Comparison of ENCODE assay signal across 22 mouse cellular contexts in genomic region chr9:14569175-14569975, GRCm38 (mm10).
DNase-seq lines count a peak whose midpoint lies in the region; TF ChIP-seq lines count a peak whose summit lies in the region.
"Had no signal": no experiment of that assay in that cellular context is flagged by ENCODE, and none has a peak within 500 bp of the region (broad histone marks: within the 10 kb centered on the region; RNA-seq: fewer than 3 reads in every experiment).

No protein-coding gene starts in this region.

- H3K4me2 ChIP-seq in myocyte (ENCODE audit: low read depth) = peak overlapping the region; percentile 51
- H3K4me2 ChIP-seq: embryonic facial prominence, embryonic 12.5 days; forebrain, embryonic 13.5 days; forebrain, embryonic 15.5 days had no signal

- peak in 1 of 2 experiments; percentile 58; a peak in 1 of 4 replicates for TF ChIP-seq POLR2A in MEL (IDR thresholded peaks at IDR 0.05; ENCODE audit: control insufficient read depth in 1 of 2, insufficient read depth in 1 of 2, low read depth in 1 of 2, low read length in 2 of 2, poor library complexity in 1 of 2)
- no peak for TF ChIP-seq POLR2A in myocyte (IDR thresholded peaks at IDR 0.05; ENCODE audit: insufficient read length, low read depth)

- H3K27ac ChIP-seq in MEL (ENCODE audit: control insufficient read depth, low read depth, low read length) = peak overlapping the region; percentile 95
- H3K27ac ChIP-seq in embryonic facial prominence, embryonic 10.5 days (replicated peaks) = no peak overlapping the region
- H3K27ac ChIP-seq: embryonic facial prominence, embryonic 12.5 days; forebrain, embryonic 13.5 days; forebrain, embryonic 15.5 days had no signal

- no peak for TF ChIP-seq RAD21 in MEL (IDR thresholded peaks at IDR 0.05; ENCODE audit: low read depth, low read length)

- peaks cover 0 to 32% of the 10 kb centered on the region in 2 experiments; a peak in 2 of 4 replicates for H3K36me3 ChIP-seq in MEL (ENCODE audit: control insufficient read depth in 1 of 2, insufficient read depth in 2 of 2, low read length in 2 of 2)
- peaks cover 39% of the 10 kb centered on the region for H3K36me3 ChIP-seq in myocyte (ENCODE audit: control insufficient read depth, insufficient read depth)
- H3K36me3 ChIP-seq in embryonic facial prominence, embryonic 10.5 days (replicated peaks) = peaks cover 97% of the 10 kb centered on the region
- H3K36me3 ChIP-seq: G1E had no signal

- peak overlapping the region; percentile 30 for H3K9ac ChIP-seq in MEL (ENCODE audit: control insufficient read depth, low read depth, low read length, poor library complexity, severe bottlenecking)
- H3K9ac ChIP-seq: embryonic facial prominence, embryonic 12.5 days; forebrain, embryonic 13.5 days; forebrain, embryonic 15.5 days; forebrain, postnatal 0 days had no signal

- peaks cover 24 to 27% of the 10 kb centered on the region in 2 experiments for H3K4me1 ChIP-seq in MEL (ENCODE audit: control insufficient read depth in 1 of 2, insufficient read depth in 2 of 2, low read length in 2 of 2)
- no peaks in the 10 kb centered on the region for H3K4me1 ChIP-seq in embryonic facial prominence, embryonic 10.5 days
- H3K4me1 ChIP-seq: embryonic facial prominence, embryonic 12.5 days; forebrain, embryonic 13.5 days; forebrain, embryonic 15.5 days had no signal

- H3K79me2 ChIP-seq in MEL (ENCODE audit: control insufficient read depth, insufficient read depth, low read length, poor library complexity) = no peaks in the 10 kb centered on the region
- H3K79me2 ChIP-seq in myocyte (ENCODE audit: control insufficient read depth, insufficient read depth) = no peaks in the 10 kb centered on the region

- no peak overlapping the region; a peak in 1 of 4 replicates for H3K4me3 ChIP-seq in MEL (ENCODE audit: control insufficient read depth in 1 of 2, insufficient read depth in 1 of 2, low read depth in 2 of 2, low read length in 2 of 2)
- no peak overlapping the region for H3K4me3 ChIP-seq in myocyte
- H3K4me3 ChIP-seq in embryonic facial prominence, embryonic 10.5 days = no peak overlapping the region
- H3K4me3 ChIP-seq: embryonic facial prominence, embryonic 12.5 days; forebrain, embryonic 13.5 days; forebrain, embryonic 15.5 days had no signal

- no peaks in the 10 kb centered on the region for H3K9me3 ChIP-seq in MEL (replicated peaks; ENCODE audit: insufficient read depth, low read length)
- no peaks in the 10 kb centered on the region for H3K9me3 ChIP-seq in embryonic facial prominence, embryonic 10.5 days
- H3K9me3 ChIP-seq: embryonic facial prominence, embryonic 12.5 days; forebrain, embryonic 13.5 days; forebrain, embryonic 15.5 days; G1E had no signal

- TF ChIP-seq CTCF in MEL (IDR thresholded peaks at IDR 0.05 in 2 of 3, conservative IDR thresholded peaks at IDR 0.05 in 1 of 3; ENCODE audit: control insufficient read depth in 1 of 3, insufficient read depth in 1 of 3, low read depth in 2 of 3, low read length in 3 of 3, poor library complexity in 1 of 3, severe bottlenecking in 1 of 3) = no peak

- 96% methylated on average over 4 of the region's 4 CpGs for WGBS in embryonic facial prominence, embryonic 10.5 days

- DNase-seq in heart, adult 11 months = peak; percentile 79
- no peak for DNase-seq in heart, postnatal 4 days
- DNase-seq in MEL (ENCODE audit: low read depth, low spot score) = peak; percentile 89
- DNase-seq in embryonic facial prominence, embryonic 10.5 days (ENCODE audit: low spot score) = no peak
- DNase-seq: adrenal gland, adult 8-10 months; adrenal gland, postnatal 14 days; adrenal gland, postnatal 36 days; B cell, adult 2 months; cerebellum, adult 11-12 months; cerebellum, adult 2 months; cerebellum, adult 9-11 months; cerebellum, postnatal 14 days; cerebellum, postnatal 36 days; embryo, embryonic 11 days; forebrain, postnatal 0 days had no signal

- H3K27me3 ChIP-seq in MEL (ENCODE audit: control insufficient read depth in 1 of 2, insufficient read depth in 2 of 2, low read length in 2 of 2) = no peaks in the 10 kb centered on the region
- no peaks in the 10 kb centered on the region for H3K27me3 ChIP-seq in myocyte (ENCODE audit: control insufficient read depth, insufficient read depth, insufficient read length)
- H3K27me3 ChIP-seq in embryonic facial prominence, embryonic 10.5 days (replicated peaks; ENCODE audit: low read depth, poor library complexity, severe bottlenecking) = no peaks in the 10 kb centered on the region
- H3K27me3 ChIP-seq: CH12.LX; embryonic facial prominence, embryonic 12.5 days; forebrain, embryonic 13.5 days; forebrain, embryonic 15.5 days; Patski had no signal

- peak; percentile 99 to 100 for TF ChIP-seq EP300 in MEL (IDR thresholded peaks at IDR 0.05; ENCODE audit: low read depth in 1 of 2, low read length in 2 of 2)

- no peak overlapping the region for H3ac ChIP-seq in myocyte (ENCODE audit: control insufficient read depth, insufficient read length)

TF ChIP-seq in MEL, 35 proteins besides CTCF, POLR2A, EP300 and RAD21 (continues in another document):
- TF ChIP-seq ZNF384 (IDR thresholded peaks at IDR 0.05; ENCODE audit: low read depth, low read length) (no peak), E2F4 (IDR thresholded peaks at IDR 0.05; ENCODE audit: borderline replicate concordance, low read depth, low read length) (0 out of 2 replicates have a peak, but pooled peaks have one; percentile 64), TBP (IDR thresholded peaks at IDR 0.05; ENCODE audit: low read depth, low read length) (peak; percentile 82), ZKSCAN1 (IDR thresholded peaks at IDR 0.05; ENCODE audit: low read depth, low read length) (0 out of 2 replicates have a peak, but pooled peaks have one; percentile 37), TAL1 (IDR thresholded peaks at IDR 0.05; ENCODE audit: low read length) (peak; percentile 48), MEF2A (IDR thresholded peaks at IDR 0.05; ENCODE audit: extremely low read depth, insufficient replicate concordance, low read depth, low read length, poor library complexity, severe bottlenecking) (no peak), GATA1 (IDR thresholded peaks at IDR 0.05; ENCODE audit: low read depth, low read length) (peak; percentile 100), USF1 (IDR thresholded peaks at IDR 0.05; ENCODE audit: low read depth, low read length) (no peak), HCFC1 (IDR thresholded peaks at IDR 0.05; ENCODE audit: low read depth, low read length) (no peak), ZMIZ1 (IDR thresholded peaks at IDR 0.05; ENCODE audit: low read depth, low read length) (peak; percentile 53), UBTF (IDR thresholded peaks at IDR 0.05; ENCODE audit: borderline replicate concordance, insufficient read depth, low read depth, low read length) (no peak), MYC (IDR thresholded peaks at IDR 0.05; ENCODE audit: low read depth, low read length) (peak; percentile 42; the same call in 1 of the 2 replicates), KAT2A (conservative IDR thresholded peaks at IDR 0.05; ENCODE audit: low read depth, low read length) (no peak; the same call in none of the 2 replicates), NRF1 (IDR thresholded peaks at IDR 0.05; ENCODE audit: insufficient read depth, low read depth, low read length, poor library complexity, severe bottlenecking) (no peak), MXI1 (IDR thresholded peaks at IDR 0.05; ENCODE audit: low read depth, low read length) (peak; percentile 58; the same call in 1 of the 2 replicates), NELFE (IDR thresholded peaks at IDR 0.05; ENCODE audit: low read depth, low read length) (0 out of 2 replicates have a peak, but pooled peaks have one; percentile 45), MAZ (IDR thresholded peaks at IDR 0.05; ENCODE audit: low read depth, low read length) (peak; percentile 59; the same call in 1 of the 2 replicates), BHLHE40 (IDR thresholded peaks at IDR 0.05; ENCODE audit: borderline replicate concordance, low read depth, low read length) (no peak), TCF12 (IDR thresholded peaks at IDR 0.05; ENCODE audit: low read depth, low read length) (peak; percentile 97)

TF ChIP-seq in myocyte, 11 proteins besides CTCF, POLR2A, EP300 and RAD21:
- TF ChIP-seq TCF3 (IDR thresholded peaks at IDR 0.05; ENCODE audit: insufficient read length, low read depth) (no peak), SRF (IDR thresholded peaks at IDR 0.05; ENCODE audit: control insufficient read depth, insufficient read length, low read depth) (no peak), REST (IDR thresholded peaks at IDR 0.05; ENCODE audit: insufficient read depth, insufficient read length) (no peak), MYOG (IDR thresholded peaks at IDR 0.05; ENCODE audit: control insufficient read depth in 1 of 3, insufficient read depth in 1 of 3, insufficient read length in 2 of 3, low read depth in 2 of 3) (no peak), POLR2AphosphoS2 (IDR thresholded peaks at IDR 0.05; ENCODE audit: insufficient read length, low read depth) (no peak), E2F4 (IDR thresholded peaks at IDR 0.05; ENCODE audit: insufficient read depth) (no peak), MYOD1 (IDR thresholded peaks at IDR 0.05; ENCODE audit: control insufficient read depth in 1 of 3, insufficient read length in 2 of 3, low read depth in 2 of 3) (no peak), MAX (IDR thresholded peaks at IDR 0.05; ENCODE audit: low read depth) (no peak), TCF12 (IDR thresholded peaks at IDR 0.05; ENCODE audit: insufficient read depth, poor library complexity, severe bottlenecking) (no peak), USF1 (IDR thresholded peaks at IDR 0.05; ENCODE audit: low read depth) (no peak), CEBPB (IDR thresholded peaks at IDR 0.05; ENCODE audit: insufficient read depth, poor library complexity, severe bottlenecking) (no peak)

Comparison
In these comparisons a context has a peak if more than half of its experiments do, and no peak if none do; other contexts are left out.
1. DNase-seq: peak in heart, adult 11 months (single experiment) and MEL (single experiment); none in heart, postnatal 4 days (single experiment) and embryonic facial prominence, embryonic 10.5 days (single experiment).